Mouse (Mus musculus) kidney, embryonic 15.5 days (tissue): ENCODE data around the gene Prl3d3. TPM values are rescaled to one million over a fixed set of nuclear protein-coding genes. Genes with fewer than 3 reads are reported as not detected.
"Not testable (repeated sequence)": the region's sequence is repeated elsewhere in the genome, so short reads cannot be mapped to it uniquely, and the experiment has no call there.

Experiments
- ATAC-seq: fragments of 200-750 bp; cut with Nextera tagmentation; replicated peaks from 2 replicates; pipeline ENCODE4 v1.8.0; 2017; ENCODE audit warnings: moderate TSS enrichment; ENCODE audit not compliant: low FRiP score
- H3K27ac ChIP-seq: fragments of 300-500 bp; sonication (generic); 2 replicates; pipeline ENCODE4 v1.5.1; 2015; ENCODE audit warnings: mild to moderate bottlenecking, inconsistent platforms
- H3K27me3 ChIP-seq: fragments of 300-500 bp; sonication (generic); 2 replicates; pipeline ENCODE4 v1.6.1; 2015; ENCODE audit warnings: inconsistent platforms
- H3K36me3 ChIP-seq: fragments of 300-500 bp; sonication (generic); 2 replicates; pipeline ENCODE4 v1.6.1; 2015; ENCODE audit warnings: inconsistent platforms
- H3K4me1 ChIP-seq: fragments of 300-500 bp; sonication (generic); 2 replicates; pipeline ENCODE4 v1.6.1; 2015; ENCODE audit warnings: inconsistent platforms
- H3K4me2 ChIP-seq: fragments of 300-500 bp; sonication (generic); 2 replicates; pipeline ENCODE4 v1.6.1; 2015; ENCODE audit warnings: moderate library complexity, mild to moderate bottlenecking, inconsistent platforms
- H3K4me3 ChIP-seq: fragments of 300-500 bp; sonication (generic); replicated peaks from 2 replicates; pipeline ENCODE4 v1.5.1; 2015; ENCODE audit warnings: mild to moderate bottlenecking, inconsistent platforms
- H3K9ac ChIP-seq: fragments of 300-500 bp; sonication (generic); 2 replicates; pipeline ENCODE4 v1.6.1; 2015; ENCODE audit warnings: mild to moderate bottlenecking, inconsistent platforms
- H3K9me3 ChIP-seq: fragments of 300-500 bp; sonication (generic); replicated peaks from 2 replicates; pipeline ENCODE4 v1.6.1; 2016; ENCODE audit warnings: inconsistent platforms
- WGBS: fragments of 180-500 bp; shearing (Covaris S2); methylation state at CpG from one replicate; pipeline ENCODE4 v1.1.7; 2015; ENCODE audit warnings: mixed read lengths; 5-methylcytosine and 5-hydroxymethylcytosine counted together
- polyA plus RNA-seq: library from polyadenylated mRNA; unstranded; fragments of >200 nt; fragmentation: Nextera tagmentation; extraction: Ambion mirVana; gene quantifications from 2 replicates; pipeline ENCODE4 v1.2.1, GENCODE M21; 2015

Prl3d3 gene
- polyA plus RNA-seq = not detected in 2 replicates

DNA sequence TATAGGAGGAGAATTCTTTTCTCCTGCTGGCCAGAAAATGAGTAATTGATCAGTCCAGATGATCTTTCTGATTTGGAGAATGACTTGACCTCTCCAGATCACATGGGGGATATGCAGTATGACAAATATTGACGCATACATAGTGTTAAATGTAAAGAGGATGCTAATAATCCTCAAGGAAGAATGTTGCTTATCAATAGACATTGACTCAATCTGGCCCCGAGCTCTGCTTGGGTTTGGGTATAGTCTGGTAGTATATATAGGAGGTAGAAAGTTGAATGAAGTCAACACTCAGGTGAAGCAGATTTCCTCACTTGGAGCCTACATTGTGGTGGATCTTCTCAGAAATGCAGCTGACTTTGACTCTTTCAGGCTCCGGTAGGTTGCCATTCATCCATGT, at the start of gene Prl3d3:
Gene Prl3d3, plus strand, starts transcription at position 301 of the 400 bp plus-strand sequence.
- not testable (repeated sequence) for H3K27ac ChIP-seq, H3K9me3 ChIP-seq, ATAC-seq, H3K9ac ChIP-seq, H3K4me3 ChIP-seq, H3K36me3 ChIP-seq, H3K27me3 ChIP-seq, H3K4me1 ChIP-seq, H3K4me2 ChIP-seq
- 89% methylated on average over 3 of the region's 3 CpGs for WGBS

DNA sequence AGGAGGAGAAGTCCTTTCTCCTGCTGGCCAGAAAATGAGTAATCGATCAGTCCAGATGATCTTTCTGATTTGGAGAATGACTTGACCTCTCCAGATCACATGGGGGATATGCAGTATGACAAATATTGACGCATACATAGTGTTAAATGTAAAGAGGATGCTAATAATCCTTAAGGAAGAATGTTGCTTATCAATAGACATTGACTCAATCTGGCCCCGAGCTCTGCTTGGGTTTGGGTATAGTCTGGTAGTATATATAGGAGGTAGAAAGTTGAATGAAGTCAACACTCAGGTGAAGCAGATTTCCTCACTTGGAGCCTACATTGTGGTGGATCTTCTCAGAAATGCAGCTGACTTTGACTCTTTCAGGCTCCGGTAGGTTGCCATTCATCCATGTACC, 35.2 kb upstream of the Prl3d3 start, which contains the start of gene Prl3d2:
Gene Prl3d2, plus strand, starts transcription at position 301 of the 400 bp plus-strand sequence.
- not testable (repeated sequence) for H3K4me1 ChIP-seq, H3K27ac ChIP-seq, ATAC-seq, H3K27me3 ChIP-seq, H3K4me2 ChIP-seq, H3K9me3 ChIP-seq, H3K4me3 ChIP-seq, H3K9ac ChIP-seq, H3K36me3 ChIP-seq
- 93% methylated on average over 4 of the region's 4 CpGs for WGBS

DNA sequence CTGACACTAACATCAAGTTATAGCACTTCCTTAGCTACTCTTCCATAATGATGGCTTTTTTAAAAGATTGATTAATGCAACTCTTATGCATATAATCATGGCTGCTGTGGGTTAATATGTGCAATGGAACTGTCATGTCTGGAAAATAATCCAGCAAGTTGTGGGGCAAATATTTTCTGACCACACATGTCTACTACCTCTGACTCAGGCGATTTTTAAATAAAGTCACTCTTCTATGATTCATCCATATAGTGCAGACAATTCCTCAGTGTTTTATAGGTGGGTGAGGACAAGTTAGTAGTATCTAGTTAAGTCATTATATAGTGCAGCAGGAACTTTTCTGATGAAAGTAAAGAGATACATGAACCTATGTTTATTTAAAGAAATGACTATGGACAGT, 8.3 kb upstream of the Prl3d3 start:
- no peak overlapping the region for H3K9ac ChIP-seq
- no peak for ATAC-seq
- H3K27me3 ChIP-seq = no peaks in the 10 kb centered on the region
- H3K36me3 ChIP-seq = no peaks in the 10 kb centered on the region
- H3K4me1 ChIP-seq = no peaks in the 10 kb centered on the region
- 63% methylated on average over 1 of the region's 1 CpGs for WGBS
- no peak overlapping the region for H3K4me3 ChIP-seq
- no peak overlapping the region for H3K4me2 ChIP-seq
- no peak overlapping the region for H3K27ac ChIP-seq
- no peaks in the 10 kb centered on the region for H3K9me3 ChIP-seq

DNA sequence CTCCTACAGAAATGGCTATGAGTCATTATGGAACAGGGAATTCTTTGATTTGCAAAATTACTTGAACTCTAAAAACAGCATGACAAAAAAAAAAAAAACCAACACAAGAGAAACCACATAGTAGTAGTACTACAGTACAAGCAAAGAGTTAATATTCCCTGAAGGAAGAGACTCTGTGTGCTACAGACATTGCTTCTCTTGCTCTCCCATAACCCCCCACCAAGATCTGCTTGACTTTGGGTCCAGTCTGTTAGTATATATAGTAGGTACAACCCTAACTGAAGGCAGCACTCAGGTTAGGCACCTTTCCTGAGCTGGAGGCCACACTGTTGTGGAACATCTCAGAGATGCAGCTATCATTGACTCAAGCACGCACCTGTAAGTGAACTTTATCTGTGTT, 39.8 kb downstream of the Prl3d3 start, which contains the start of gene Prl3c1:
Gene Prl3c1, plus strand, starts transcription at position 301 of the 400 bp plus-strand sequence.
- no peaks in the 10 kb centered on the region for H3K4me1 ChIP-seq
- H3K27ac ChIP-seq = no peak within 1 kb of the TSS
- H3K9me3 ChIP-seq = no peaks in the 10 kb centered on the region
- no peak within 1 kb of the TSS for H3K4me2 ChIP-seq
- WGBS = 85% methylated on average over 1 of the region's 1 CpGs
- no peaks in the 10 kb centered on the region for H3K36me3 ChIP-seq
- no peak within 1 kb of the TSS for H3K4me3 ChIP-seq
- no peak within 1 kb of the TSS for H3K9ac ChIP-seq
- no peaks in the 10 kb centered on the region for H3K27me3 ChIP-seq
- ATAC-seq = no peak

Other genes starting within 250 kb of the Prl3d3 start
- gene Prl, start 99.2 kb upstream of the Prl3d3 start, polyA plus RNA-seq = not detected in 2 replicates
- not detected in 2 replicates for gene Prl3d1, start 62.6 kb upstream of the Prl3d3 start, polyA plus RNA-seq
- gene Prl3d2, start 35.1 kb upstream of the Prl3d3 start, polyA plus RNA-seq = not detected in 2 replicates
- gene Prl3c1, start 39.9 kb downstream of the Prl3d3 start, polyA plus RNA-seq = not detected in 2 replicates
- gene Prl3b1, start 85.1 kb downstream of the Prl3d3 start, polyA plus RNA-seq = 0.32 TPM in 1 of 2 replicates, not detected in the other
- not detected in 2 replicates for gene Prl3a1, start 102.6 kb downstream of the Prl3d3 start, polyA plus RNA-seq
- not detected in 2 replicates for gene Prl6a1, start 155.8 kb downstream of the Prl3d3 start, polyA plus RNA-seq
- gene Prl8a2, start 188.9 kb downstream of the Prl3d3 start, polyA plus RNA-seq = not detected in 2 replicates
- not detected in 2 replicates for gene Prl2b1, start 234.1 kb downstream of the Prl3d3 start, polyA plus RNA-seq